Comparison of ENCODE assay signal across 9 mouse cellular contexts in genomic region chr13:110395179-110395794, GRCm38 (mm10). TPM values are rescaled to one million over a fixed set of nuclear protein-coding genes. Genes with fewer than 3 reads are reported as not detected.
DNase-seq lines count a peak whose midpoint lies in the region; ATAC-seq and TF ChIP-seq lines count a peak whose summit lies in the region.
"Had no signal": no experiment of that assay in that cellular context is flagged by ENCODE, and none has a peak within 500 bp of the region (broad histone marks: within the 10 kb centered on the region; RNA-seq: fewer than 3 reads in every experiment).

No protein-coding gene starts in this region.

- ATAC-seq in erythroid progenitor cell, adult 5-6 weeks (replicated peaks; ENCODE audit: low FRiP score, poor library complexity, severe bottlenecking), result peak; percentile 39
- peak; percentile 38 for ATAC-seq in intestine, embryonic 16.5 days
- ATAC-seq in midbrain, embryonic 14.5 days (ENCODE audit: low FRiP score, low TSS enrichment), result peak; percentile 32

- H3K4me2 ChIP-seq in intestine, embryonic 16.5 days (ENCODE audit: low read depth, low read length), result peak overlapping the region; percentile 95
- H3K4me2 ChIP-seq in midbrain, embryonic 14.5 days (ENCODE audit: low read length), result peak overlapping the region; percentile 98

- no peaks in the 10 kb centered on the region for H3K27me3 ChIP-seq in kidney, adult 2 months (replicated peaks; ENCODE audit: control insufficient read depth, insufficient read depth, low read length)
- no peaks in the 10 kb centered on the region for H3K27me3 ChIP-seq in intestine, embryonic 16.5 days (replicated peaks; ENCODE audit: control insufficient read depth, insufficient read depth, low read length)
- H3K27me3 ChIP-seq in midbrain, embryonic 14.5 days (ENCODE audit: control insufficient read depth, insufficient read depth, low read length), result no peaks in the 10 kb centered on the region

- DNase-seq in kidney, adult 2 months, result no peak
- no peak for DNase-seq in kidney, postnatal 25 days
- DNase-seq in MN1 (ENCODE audit: low spot score), result peak; percentile 22
- DNase-seq in midbrain, embryonic 14.5 days, result peak; percentile 75
- DNase-seq in spleen, postnatal 36 days (ENCODE audit: low spot score in 2 of 2), result no peak
- DNase-seq in layer of hippocampus, postnatal 25 days (ENCODE audit: extremely low spot score in 1 of 2, low spot score in 1 of 2), result no peak

- H3K4me3 ChIP-seq in kidney, adult 2 months (ENCODE audit: insufficient read depth, low read depth, low read length), result peak overlapping the region; percentile 61
- peak overlapping the region; percentile 76 for H3K4me3 ChIP-seq in intestine, embryonic 16.5 days (ENCODE audit: low read length)
- peak overlapping the region; percentile 80 for H3K4me3 ChIP-seq in midbrain, embryonic 14.5 days (replicated peaks; ENCODE audit: low read depth, low read length)

- peak overlapping the region; percentile 86 for H3K27ac ChIP-seq in kidney, adult 2 months (ENCODE audit: insufficient read depth, low read depth, low read length)
- H3K27ac ChIP-seq in intestine, embryonic 16.5 days (ENCODE audit: low read length), result peak overlapping the region; percentile 64
- H3K27ac ChIP-seq in midbrain, embryonic 14.5 days (replicated peaks; ENCODE audit: low read depth, low read length), result peak overlapping the region; percentile 90

- H3K4me1 ChIP-seq in kidney, adult 2 months (ENCODE audit: control insufficient read depth, insufficient read depth, low read length), result no peaks in the 10 kb centered on the region
- H3K4me1 ChIP-seq in intestine, embryonic 16.5 days (ENCODE audit: control insufficient read depth, insufficient read depth, low read length), result peaks cover 3% of the 10 kb centered on the region; the same call in 1 of the 2 replicates
- peaks cover 8% of the 10 kb centered on the region for H3K4me1 ChIP-seq in midbrain, embryonic 14.5 days (ENCODE audit: control insufficient read depth, insufficient read depth, low read length)

- H3K9me3 ChIP-seq in intestine, embryonic 16.5 days (ENCODE audit: control insufficient read depth, low read length), result no peaks in the 10 kb centered on the region
- peaks cover 6% of the 10 kb centered on the region; the same call in 1 of the 2 replicates for H3K9me3 ChIP-seq in midbrain, embryonic 14.5 days (ENCODE audit: control insufficient read depth, low read length)

- WGBS in kidney, adult 2 months, result under 1% methylated on average over 41 of the region's 41 CpGs
- WGBS in intestine, embryonic 16.5 days, result under 1% methylated on average over 41 of the region's 41 CpGs
- under 1% methylated on average over 38 of the region's 41 CpGs for WGBS in midbrain, embryonic 14.5 days

- peaks cover 6% of the 10 kb centered on the region; the same call in 1 of the 2 replicates for H3K36me3 ChIP-seq in kidney, adult 2 months (ENCODE audit: control insufficient read depth, insufficient read depth, low read length)
- peaks cover 15% of the 10 kb centered on the region for H3K36me3 ChIP-seq in intestine, embryonic 16.5 days (ENCODE audit: control insufficient read depth, insufficient read depth, low read length)
- H3K36me3 ChIP-seq in midbrain, embryonic 14.5 days (ENCODE audit: control insufficient read depth, insufficient read depth, low read length), result peaks cover 35% of the 10 kb centered on the region

- no peak for TF ChIP-seq POLR2A in kidney, adult 2 months (IDR thresholded peaks at IDR 0.05; ENCODE audit: low read depth, low read length)

- peak overlapping the region; percentile 83 for H3K9ac ChIP-seq in intestine, embryonic 16.5 days (ENCODE audit: low read depth, low read length)
- H3K9ac ChIP-seq in midbrain, embryonic 14.5 days (replicated peaks; ENCODE audit: low read length), result peak overlapping the region; percentile 95

- TF ChIP-seq CTCF in kidney, adult 2 months (conservative IDR thresholded peaks at IDR 0.05; ENCODE audit: insufficient read depth, insufficient read length, low read depth, low read length), result no peak

RNA-seq across cellular contexts. Expression of gene Plk2, which starts 0.4 kb away (rescaled TPM):
- 4.5 and 5.4 TPM in 2 replicates for polyA plus RNA-seq in kidney, adult 2 months (2012; rRNA removed)
- 1.4 and 2.9 TPM in 2 replicates for total RNA-seq in erythroid progenitor cell, adult 5-6 weeks (2015; ENCODE audit: low replicate concordance)
- 1.8 and 3.2 TPM in 2 replicates for total RNA-seq in erythroid progenitor cell, adult 5-6 weeks (2017; ENCODE audit: low replicate concordance)
- polyA plus RNA-seq in intestine, embryonic 16.5 days (2015; fragmentation: Nextera tagmentation; extraction: Ambion mirVana), result 56.6 and 61.9 TPM in 2 replicates
- polyA plus RNA-seq in midbrain, embryonic 14.5 days (2014; fragmentation: Nextera tagmentation; extraction: Ambion mirVana), result 147 and 196 TPM in 2 replicates
- 100 to 1,000 TPM; 252 to 262 TPM for total RNA-seq in layer of hippocampus, postnatal 25 days (2021)

RNA-seq across cellular contexts. Expression of gene Gapt, which starts 38.3 kb away (rescaled TPM):
- 0.05 and 0.30 TPM in 2 replicates for polyA plus RNA-seq in kidney, adult 2 months (2012; rRNA removed)
- total RNA-seq in erythroid progenitor cell, adult 5-6 weeks (2015; ENCODE audit: low replicate concordance), result 15.1 and 26.3 TPM in 2 replicates
- total RNA-seq in erythroid progenitor cell, adult 5-6 weeks (2017; ENCODE audit: low replicate concordance), result 0.77 and 2.3 TPM in 2 replicates
- 0.39 and 0.40 TPM in 2 replicates for polyA plus RNA-seq in intestine, embryonic 16.5 days (2015; fragmentation: Nextera tagmentation; extraction: Ambion mirVana)
- polyA plus RNA-seq in midbrain, embryonic 14.5 days (2014; fragmentation: Nextera tagmentation; extraction: Ambion mirVana), result 0.11 TPM in 1 of 2 replicates, not detected in the other
- total RNA-seq in layer of hippocampus, postnatal 25 days (2021), result not detected
- total RNA-seq: layer of hippocampus, adult 18-20 months had no signal

Comparison
In these comparisons a context has a peak if more than half of its experiments do, and no peak if none do; other contexts are left out.
1. DNase-seq: peak in MN1 (single experiment) and midbrain, embryonic 14.5 days (single experiment); none in kidney, adult 2 months (single experiment), kidney, postnatal 25 days (0 of 2), spleen, postnatal 36 days (0 of 2) and layer of hippocampus, postnatal 25 days (0 of 2).
2. Peak in every context shown above with its lines, with median percentiles within 50 percentile points of each other: H3K27ac ChIP-seq, H3K4me3 ChIP-seq and ATAC-seq.